Mouse (Mus musculus): ENCODE measurements around the gene Tbata. TPM values are rescaled to one million over a fixed set of nuclear protein-coding genes. Genes with fewer than 3 reads are reported as not detected.

The Tbata gene
- total RNA-seq, 1 experiment: not detected

GRCm38 (mm10) chr10:61211105-61211504 is 39.4 kb downstream of the Tbata start:
- Histone ChIP-seq H3K27ac (ENCODE audit: insufficient read depth, low read depth, low read length, poor library complexity, severe bottlenecking) (no peak overlapping the region), H3K4me3 (ENCODE audit: insufficient read depth in 1 of 2, low read depth in 1 of 2, low read length in 2 of 2, poor library complexity in 1 of 2, severe bottlenecking in 1 of 2) (no peak overlapping the region), H3K9ac (ENCODE audit: insufficient read depth, low read depth, low read length, poor library complexity, severe bottlenecking) (no peak overlapping the region), H3K9me3 (ENCODE audit: control insufficient read depth, insufficient read depth, low read depth, low read length) (no peaks in the 10 kb centered on the region), H3K4me1 (ENCODE audit: control insufficient read depth in 2 of 2, insufficient read depth in 2 of 2, low read length in 2 of 2, poor library complexity in 1 of 2) (peaks cover 2 to 8% of the 10 kb centered on the region in 2 experiments; a peak in 2 of 4 replicates), H3K36me3 (ENCODE audit: control insufficient read depth, insufficient read depth, low read length, poor library complexity, severe bottlenecking) (no peaks in the 10 kb centered on the region)
- in situ Hi-C loops (cut with MboI; ENCODE audit: low sequenced_read_pairs in 2 of 2, unreplicated experiment in 2 of 2): no loop called here
- TF ChIP-seq ZC3H11A (IDR thresholded peaks at IDR 0.05; ENCODE audit: borderline replicate concordance, low read depth, low read length) (no peak), HCFC1 (IDR thresholded peaks at IDR 0.05; ENCODE audit: borderline replicate concordance, insufficient read depth, low read length) (no peak), ZNF384 (IDR thresholded peaks at IDR 0.05; ENCODE audit: low read depth, low read length) (no peak), MAFK (IDR thresholded peaks at IDR 0.05; ENCODE audit: insufficient read depth, low read depth, low read length) (no peak), CHD2 (IDR thresholded peaks at IDR 0.05; ENCODE audit: low read depth, low read length) (no peak)
- no peak for DNase-seq (ENCODE audit: low read depth, low spot score)

- no peaks in the 10 kb centered on the region for H3K36me3 ChIP-seq (ENCODE audit: control insufficient read depth, insufficient read depth, low read length, poor library complexity, severe bottlenecking)
- TF ChIP-seq CHD2 (IDR thresholded peaks at IDR 0.05; ENCODE audit: low read depth, low read length) (no peak), ZC3H11A (IDR thresholded peaks at IDR 0.05; ENCODE audit: borderline replicate concordance, low read depth, low read length) (no peak), MAFK (IDR thresholded peaks at IDR 0.05; ENCODE audit: insufficient read depth, low read depth, low read length) (no peak), HCFC1 (IDR thresholded peaks at IDR 0.05; ENCODE audit: borderline replicate concordance, insufficient read depth, low read length) (no peak), ZNF384 (IDR thresholded peaks at IDR 0.05; ENCODE audit: low read depth, low read length) (no peak)
- no peaks in the 10 kb centered on the region for H3K9me3 ChIP-seq (ENCODE audit: control insufficient read depth, insufficient read depth, low read depth, low read length)
- peaks cover 2 to 9% of the 10 kb centered on the region in 2 experiments; a peak in 3 of 4 replicates for H3K4me1 ChIP-seq (ENCODE audit: control insufficient read depth in 2 of 2, insufficient read depth in 2 of 2, low read length in 2 of 2, poor library complexity in 1 of 2)
- no peak overlapping the region for H3K27ac ChIP-seq (ENCODE audit: insufficient read depth, low read depth, low read length, poor library complexity, severe bottlenecking)
- H3K4me3 ChIP-seq (ENCODE audit: insufficient read depth in 1 of 2, low read depth in 1 of 2, low read length in 2 of 2, poor library complexity in 1 of 2, severe bottlenecking in 1 of 2): peak overlapping the region; percentile 53 to 57; a peak in 3 of 4 replicates
- H3K9ac ChIP-seq (ENCODE audit: insufficient read depth, low read depth, low read length, poor library complexity, severe bottlenecking): peak overlapping the region; percentile 76
- in situ Hi-C loops (cut with MboI; ENCODE audit: low sequenced_read_pairs in 2 of 2, unreplicated experiment in 2 of 2): no loop called here
- no peak for DNase-seq (ENCODE audit: low read depth, low spot score)
Measured at GRCm38 (mm10) chr10:61211743-61212142, 40.0 kb downstream of the Tbata start.

- Histone ChIP-seq H3K36me3 (ENCODE audit: control insufficient read depth, insufficient read depth, low read length, poor library complexity, severe bottlenecking) (no peaks in the 10 kb centered on the region), H3K4me1 (ENCODE audit: control insufficient read depth in 2 of 2, insufficient read depth in 2 of 2, low read length in 2 of 2, poor library complexity in 1 of 2) (peaks cover 2 to 15% of the 10 kb centered on the region in 2 experiments; a peak in 3 of 4 replicates), H3K9ac (ENCODE audit: insufficient read depth, low read depth, low read length, poor library complexity, severe bottlenecking) (no peak overlapping the region; the same call in 1 of the 2 replicates), H3K27ac (ENCODE audit: insufficient read depth, low read depth, low read length, poor library complexity, severe bottlenecking) (no peak overlapping the region), H3K9me3 (ENCODE audit: control insufficient read depth, insufficient read depth, low read depth, low read length) (no peaks in the 10 kb centered on the region), H3K4me3 (ENCODE audit: insufficient read depth in 1 of 2, low read depth in 1 of 2, low read length in 2 of 2, poor library complexity in 1 of 2, severe bottlenecking in 1 of 2) (no peak overlapping the region)
- in situ Hi-C loops (cut with MboI; ENCODE audit: low sequenced_read_pairs in 2 of 2, unreplicated experiment in 2 of 2): no loop called here
- TF ChIP-seq CHD2 (IDR thresholded peaks at IDR 0.05; ENCODE audit: low read depth, low read length): no peak
- TF ChIP-seq MAFK (IDR thresholded peaks at IDR 0.05; ENCODE audit: insufficient read depth, low read depth, low read length): no peak
- no peak for TF ChIP-seq ZNF384 (IDR thresholded peaks at IDR 0.05; ENCODE audit: low read depth, low read length)
- TF ChIP-seq HCFC1 (IDR thresholded peaks at IDR 0.05; ENCODE audit: borderline replicate concordance, insufficient read depth, low read length): no peak
- no peak for TF ChIP-seq ZC3H11A (IDR thresholded peaks at IDR 0.05; ENCODE audit: borderline replicate concordance, low read depth, low read length)
- no peak for DNase-seq (ENCODE audit: low read depth, low spot score)
Measured at GRCm38 (mm10) chr10:61212817-61213216, 41.1 kb downstream of the Tbata start.

- no peak for DNase-seq (ENCODE audit: low read depth, low spot score)
- in situ Hi-C loops (cut with MboI; ENCODE audit: low sequenced_read_pairs in 2 of 2, unreplicated experiment in 2 of 2): no loop called here
Measured at GRCm38 (mm10) chr10:61215658-61216057, 43.9 kb downstream of the Tbata start.

GRCm38 (mm10) chr10:61216163-61216562 is 44.4 kb downstream of the Tbata start:
- TF ChIP-seq ZC3H11A (IDR thresholded peaks at IDR 0.05; ENCODE audit: borderline replicate concordance, low read depth, low read length): no peak
- TF ChIP-seq HCFC1 (IDR thresholded peaks at IDR 0.05; ENCODE audit: borderline replicate concordance, insufficient read depth, low read length): no peak
- no peak for TF ChIP-seq ZNF384 (IDR thresholded peaks at IDR 0.05; ENCODE audit: low read depth, low read length)
- TF ChIP-seq MAFK (IDR thresholded peaks at IDR 0.05; ENCODE audit: insufficient read depth, low read depth, low read length): no peak
- TF ChIP-seq CHD2 (IDR thresholded peaks at IDR 0.05; ENCODE audit: low read depth, low read length): no peak

More at GRCm38 (mm10) chr10:61215658-61216057, 43.9 kb downstream of the Tbata start:
- H3K27ac ChIP-seq (ENCODE audit: insufficient read depth, low read depth, low read length, poor library complexity, severe bottlenecking): no peak overlapping the region
- TF ChIP-seq ZNF384 (IDR thresholded peaks at IDR 0.05; ENCODE audit: low read depth, low read length): no peak
- no peak for TF ChIP-seq HCFC1 (IDR thresholded peaks at IDR 0.05; ENCODE audit: borderline replicate concordance, insufficient read depth, low read length)
- no peaks in the 10 kb centered on the region for H3K9me3 ChIP-seq (ENCODE audit: control insufficient read depth, insufficient read depth, low read depth, low read length)
- no peak overlapping the region for H3K4me3 ChIP-seq (ENCODE audit: insufficient read depth in 1 of 2, low read depth in 1 of 2, low read length in 2 of 2, poor library complexity in 1 of 2, severe bottlenecking in 1 of 2)
- peaks cover 2 to 17% of the 10 kb centered on the region in 2 experiments; a peak in 3 of 4 replicates for H3K4me1 ChIP-seq (ENCODE audit: control insufficient read depth in 2 of 2, insufficient read depth in 2 of 2, low read length in 2 of 2, poor library complexity in 1 of 2)
- H3K9ac ChIP-seq (ENCODE audit: insufficient read depth, low read depth, low read length, poor library complexity, severe bottlenecking): no peak overlapping the region
- no peaks in the 10 kb centered on the region for H3K36me3 ChIP-seq (ENCODE audit: control insufficient read depth, insufficient read depth, low read length, poor library complexity, severe bottlenecking)

More at GRCm38 (mm10) chr10:61216163-61216562, 44.4 kb downstream of the Tbata start:
- no peaks in the 10 kb centered on the region for H3K9me3 ChIP-seq (ENCODE audit: control insufficient read depth, insufficient read depth, low read depth, low read length)
- H3K4me1 ChIP-seq (ENCODE audit: control insufficient read depth in 2 of 2, insufficient read depth in 2 of 2, low read length in 2 of 2, poor library complexity in 1 of 2): peaks cover 2 to 15% of the 10 kb centered on the region in 2 experiments; a peak in 3 of 4 replicates
- H3K36me3 ChIP-seq (ENCODE audit: control insufficient read depth, insufficient read depth, low read length, poor library complexity, severe bottlenecking): no peaks in the 10 kb centered on the region
- in situ Hi-C loops (cut with MboI; ENCODE audit: low sequenced_read_pairs in 2 of 2, unreplicated experiment in 2 of 2): no loop called here
- H3K9ac ChIP-seq (ENCODE audit: insufficient read depth, low read depth, low read length, poor library complexity, severe bottlenecking): no peak overlapping the region
- no peak for DNase-seq (ENCODE audit: low read depth, low spot score)
- no peak overlapping the region for H3K27ac ChIP-seq (ENCODE audit: insufficient read depth, low read depth, low read length, poor library complexity, severe bottlenecking)
- no peak overlapping the region for H3K4me3 ChIP-seq (ENCODE audit: insufficient read depth in 1 of 2, low read depth in 1 of 2, low read length in 2 of 2, poor library complexity in 1 of 2, severe bottlenecking in 1 of 2)
